Mouse (Mus musculus): ENCODE measurements around the gene Gm4969.
"Not testable (repeated sequence)": the region's sequence is repeated elsewhere in the genome, so short reads cannot be mapped to it uniquely, and the experiment has no call there.

Gene Gm4969

DNA sequence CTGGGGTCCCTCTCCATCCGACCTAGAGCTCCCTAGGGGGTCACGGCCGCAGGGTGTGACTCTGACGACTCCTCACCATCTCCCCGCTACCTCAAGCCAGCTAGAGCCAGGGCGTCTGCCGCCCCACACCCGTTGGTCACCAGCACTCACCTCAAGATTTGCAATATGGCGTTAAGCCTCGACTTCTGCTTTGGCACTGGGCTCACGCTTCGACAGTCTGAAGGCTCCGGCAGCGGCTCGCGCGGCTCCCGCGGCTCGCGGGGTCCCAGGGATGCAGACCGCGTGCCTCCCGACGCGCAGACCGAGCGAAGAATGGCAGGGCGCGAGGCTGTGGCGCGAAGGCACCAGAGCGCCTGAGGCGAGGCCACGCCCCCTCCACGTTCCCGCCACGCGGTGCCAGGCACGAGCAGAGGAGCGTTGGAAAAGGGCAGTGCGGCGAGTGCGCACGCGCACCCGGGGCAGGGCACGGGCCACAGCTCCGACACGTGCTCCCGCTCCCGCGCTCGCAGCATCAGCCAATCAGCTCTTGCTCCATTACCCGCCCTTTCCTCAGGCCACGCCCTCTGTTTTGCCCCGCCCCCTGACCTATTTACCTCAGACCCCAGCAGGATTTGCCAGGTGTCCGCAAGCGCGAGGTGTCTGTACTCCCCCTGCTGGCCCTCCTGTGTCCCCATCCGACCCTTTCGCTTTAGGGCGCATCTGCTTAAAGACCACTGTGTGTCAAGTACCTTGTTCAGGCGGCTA, at the start of gene Gm4969:
Gene Gm4969 (minus strand): TSS at position 341 of the 744 bp plus-strand sequence.
- DNase-seq (ENCODE audit: low read depth, low spot score), result peak; percentile 97

- DNase-seq (ENCODE audit: low read depth, low spot score), result no peak
Measured at GRCm38 (mm10) chr7:19166990-19167389, 48.8 kb upstream of the Gm4969 start.

DNA sequence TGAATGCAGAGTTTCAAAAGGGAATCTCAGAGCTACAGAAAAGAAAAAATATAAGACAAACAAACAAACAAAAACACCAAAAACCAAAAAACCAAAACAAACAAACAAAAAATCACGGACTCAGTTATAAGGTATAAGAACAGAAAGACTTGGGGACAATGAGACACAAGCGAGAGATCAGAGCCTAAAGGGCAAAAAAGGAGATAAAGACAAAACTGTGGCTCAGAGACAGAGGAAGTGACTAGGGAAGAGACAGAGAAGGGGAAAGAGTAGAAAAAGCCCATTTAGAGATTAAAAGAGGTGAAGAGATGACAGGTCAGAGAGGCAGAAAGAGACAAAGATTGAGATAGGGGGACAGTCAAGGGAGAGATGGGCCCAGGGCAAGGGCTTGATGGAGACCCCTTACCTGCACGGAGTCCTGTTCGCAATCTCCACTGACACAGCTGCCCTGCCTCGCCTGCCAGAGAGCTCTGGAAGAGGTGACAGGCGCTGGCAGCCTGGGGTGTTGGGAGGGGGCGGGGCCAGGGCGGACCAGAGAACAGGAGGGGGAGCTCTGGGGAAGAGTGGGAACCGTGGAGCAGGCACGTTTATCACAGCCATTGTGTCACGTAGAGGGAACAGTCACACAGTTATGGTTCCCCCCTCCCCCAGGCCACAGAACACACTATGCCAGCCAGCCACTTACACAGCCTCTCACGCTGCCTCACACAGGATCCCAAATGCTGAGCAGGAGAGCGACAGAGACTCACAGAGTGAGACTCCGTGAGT, 47.7 kb upstream of the Gm4969 start, which contains the start of gene Gipr:
Gene Gipr (minus strand): TSS at position 472 of the 768 bp plus-strand sequence.
- no peak for DNase-seq (ENCODE audit: low read depth, low spot score)

DNA sequence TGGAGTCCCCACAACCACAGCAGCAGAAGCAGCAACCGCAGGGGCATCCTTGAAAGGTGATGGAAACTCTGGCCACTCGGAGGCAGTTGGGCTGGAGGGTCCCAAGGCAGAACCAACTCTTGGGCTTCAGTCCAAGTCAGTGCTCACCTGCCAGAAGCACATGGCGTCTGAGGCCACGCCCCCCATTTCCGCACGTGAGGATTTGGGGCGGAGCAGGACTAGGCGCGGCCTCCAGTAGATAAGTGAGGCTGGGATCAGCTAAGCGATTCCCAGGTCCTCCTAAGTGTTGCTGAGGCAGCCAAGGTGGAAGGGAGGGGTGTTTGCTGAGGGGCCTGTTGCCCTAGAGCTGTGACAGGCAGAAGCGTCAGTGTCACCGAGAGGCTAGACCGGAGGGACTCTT, 46.8 kb upstream of the Gm4969 start:
- peak; percentile 83 for DNase-seq (ENCODE audit: low read depth, low spot score)

DNA sequence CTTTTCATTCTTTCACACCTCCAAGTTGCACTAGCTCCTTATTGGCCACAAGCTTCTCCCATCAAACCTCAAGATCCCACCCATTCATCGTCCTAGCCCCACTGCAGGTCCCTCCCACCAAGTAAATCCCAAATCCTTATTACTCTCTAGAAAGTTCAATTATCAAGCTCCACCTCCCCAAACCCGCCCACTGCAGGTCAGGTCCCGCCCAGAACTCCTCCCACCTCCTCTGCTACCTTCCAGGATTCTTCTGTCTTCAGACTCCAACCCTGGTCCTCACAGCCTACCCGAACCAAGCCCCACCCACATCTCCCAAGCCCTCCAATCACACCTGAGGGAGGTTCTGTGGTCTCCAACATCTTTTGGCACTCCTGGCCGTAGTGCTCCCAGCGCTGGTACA, 46.0 kb upstream of the Gm4969 start:
- peak; percentile 92 for DNase-seq (ENCODE audit: low read depth, low spot score)

GRCm38 (mm10) chr7:19163752-19164151, 45.6 kb upstream of the Gm4969 start:
- no peak for DNase-seq (ENCODE audit: low read depth, low spot score)

DNA sequence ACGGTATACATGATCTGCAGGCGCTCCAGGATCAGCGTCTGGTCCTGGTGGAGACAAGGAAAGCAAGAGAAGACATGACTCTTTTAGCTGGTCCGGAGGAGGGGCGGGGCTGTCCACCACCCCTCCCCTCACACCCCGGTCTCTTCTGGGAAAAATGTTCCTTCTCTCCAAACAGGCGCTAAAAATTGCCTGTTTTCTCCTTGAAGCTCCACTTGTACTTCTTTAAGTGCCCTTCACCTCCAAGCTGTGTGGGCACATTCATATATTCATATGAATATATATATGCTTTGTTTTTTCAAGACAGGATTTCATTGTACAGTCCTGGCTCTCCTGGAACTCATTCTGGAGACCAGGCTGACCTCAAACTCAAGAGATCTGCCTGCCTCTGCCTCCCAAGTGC, 44.8 kb upstream of the Gm4969 start:
- DNase-seq (ENCODE audit: low read depth, low spot score), result no peak

- DNase-seq (ENCODE audit: low read depth, low spot score), result peak; percentile 81
Measured at GRCm38 (mm10) chr7:19160115-19160514, 41.9 kb upstream of the Gm4969 start.

GRCm38 (mm10) chr7:19159411-19159810, 41.2 kb upstream of the Gm4969 start:
- no peak for DNase-seq (ENCODE audit: low read depth, low spot score)

GRCm38 (mm10) chr7:19158601-19159000, 40.4 kb upstream of the Gm4969 start:
- no peak for DNase-seq (ENCODE audit: low read depth, low spot score)

DNA sequence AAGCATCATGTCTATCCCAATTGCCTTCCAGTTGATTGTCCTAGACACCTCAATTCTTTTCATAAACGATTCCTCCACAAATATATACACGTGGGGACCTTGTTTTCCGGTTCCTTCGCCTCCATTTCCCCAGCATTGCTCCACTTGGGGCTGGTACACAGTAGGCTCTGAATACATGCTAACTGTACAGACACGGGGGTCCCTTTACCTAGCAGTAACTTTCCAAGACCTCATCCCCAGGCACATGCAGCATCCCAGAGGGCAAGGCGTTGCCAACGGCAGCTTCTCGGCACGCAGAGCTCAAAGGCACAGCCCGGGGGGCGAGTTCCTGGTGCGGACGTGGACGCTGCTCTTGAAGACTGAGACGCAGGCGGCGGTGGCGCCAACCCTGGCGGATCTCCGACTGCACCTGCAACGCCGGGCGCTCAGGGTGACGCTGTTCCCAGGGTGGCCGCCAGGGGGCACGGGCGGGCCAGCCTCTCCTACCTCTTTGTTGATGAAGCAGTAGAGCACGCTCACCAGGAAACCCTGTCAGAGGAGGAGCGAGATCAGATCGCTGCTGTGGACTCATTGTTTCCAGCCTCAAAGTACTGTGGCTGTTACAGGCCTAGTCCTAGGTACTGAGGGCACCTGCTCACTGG, 39.1 kb upstream of the Gm4969 start:
- DNase-seq (ENCODE audit: low read depth, low spot score), result peak; percentile 87

DNA sequence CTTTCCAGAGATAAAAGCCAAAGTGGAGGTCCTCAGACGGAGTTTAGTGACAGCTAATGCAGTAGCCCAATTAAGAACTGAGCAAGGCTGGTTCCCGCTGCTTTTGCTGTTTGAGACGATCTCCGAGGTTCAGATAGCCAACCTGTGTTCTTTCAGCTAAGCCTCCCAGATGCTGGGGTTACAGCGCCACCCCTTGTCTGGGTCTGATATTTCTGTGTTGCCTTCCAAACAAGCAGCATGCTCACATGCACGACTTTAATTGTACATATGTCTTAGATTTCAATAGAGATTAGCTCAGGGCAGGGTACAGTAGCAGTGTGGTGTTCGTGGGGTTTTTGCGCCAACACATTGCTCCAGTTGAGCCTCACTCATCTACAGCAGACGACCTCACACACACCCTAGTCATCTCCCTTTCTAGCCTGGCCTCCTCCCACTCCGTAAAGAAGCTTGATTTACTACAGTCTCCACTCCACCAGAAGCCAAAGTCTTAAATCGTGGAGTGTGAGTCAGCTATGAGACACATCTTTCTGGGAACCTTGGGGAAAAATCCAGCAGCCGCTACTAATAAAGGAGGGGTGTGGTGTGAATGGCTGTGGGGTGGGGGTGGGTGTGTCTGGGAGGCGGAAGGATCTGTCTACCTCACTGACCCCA, 37.8 kb upstream of the Gm4969 start:
- DNase-seq (ENCODE audit: low read depth, low spot score), result no peak

GRCm38 (mm10) chr7:19154796-19155195, 36.6 kb upstream of the Gm4969 start:
- DNase-seq (ENCODE audit: low read depth, low spot score), result no peak

DNA sequence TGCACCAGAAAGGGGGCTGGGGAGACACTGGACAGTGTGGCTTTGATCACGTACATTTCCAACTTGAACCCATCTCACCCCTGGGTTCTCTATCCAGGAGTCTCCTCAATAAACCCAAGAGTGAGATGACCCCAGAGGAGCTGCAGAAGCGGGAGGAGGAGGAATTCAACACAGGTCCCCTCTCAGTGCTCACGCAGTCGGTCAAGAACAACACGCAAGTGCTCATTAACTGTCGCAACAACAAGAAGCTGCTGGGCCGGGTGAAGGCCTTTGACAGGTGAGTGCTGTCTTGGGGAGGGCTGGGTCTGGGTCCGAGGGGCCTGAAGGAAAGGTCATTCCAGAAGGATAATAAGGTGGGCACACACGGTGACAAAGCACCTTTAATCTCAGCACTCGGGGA, 33.0 kb upstream of the Gm4969 start:
- not testable (repeated sequence) for DNase-seq (ENCODE audit: low read depth, low spot score)

GRCm38 (mm10) chr7:19149626-19150025, 31.5 kb upstream of the Gm4969 start, which contains the start of gene Snrpd2:
TSS of gene Snrpd2 (plus strand) at chr7:19149722.
- DNase-seq (ENCODE audit: low read depth, low spot score), result peak; percentile 96

DNA sequence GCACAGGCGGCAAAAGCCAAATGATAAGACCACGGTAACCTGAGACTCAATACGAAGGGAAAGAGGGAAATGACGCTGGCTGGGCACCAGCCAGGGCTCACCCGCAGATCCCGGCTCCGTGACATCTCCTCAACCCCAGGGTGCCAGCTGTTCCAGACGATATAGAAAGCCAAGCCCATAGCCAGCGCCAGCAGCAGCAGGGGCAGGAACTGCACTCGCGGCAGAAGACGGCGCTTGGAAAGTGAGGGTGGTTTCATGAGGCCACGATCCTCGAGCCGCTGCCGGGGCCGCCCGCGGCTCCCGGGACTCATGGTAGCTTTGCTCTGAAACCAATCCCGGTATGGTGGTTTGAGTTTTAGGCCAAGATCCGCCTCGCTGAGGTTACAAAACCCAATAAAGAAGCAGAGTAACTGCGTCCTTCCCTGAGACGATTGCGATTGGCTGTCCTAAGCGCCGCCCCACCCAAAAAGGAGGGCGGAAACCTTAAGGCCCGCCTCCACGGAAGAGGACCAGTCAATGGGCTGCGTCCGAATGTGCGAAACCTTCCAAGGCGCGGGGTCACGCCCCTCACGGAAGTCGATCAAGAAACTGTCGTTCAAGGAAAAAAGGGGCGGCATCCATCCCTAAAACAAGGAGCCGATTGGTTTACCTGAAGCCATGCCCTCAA, 30.8 kb upstream of the Gm4969 start, which contains the start of gene Qpctl:
Gene Qpctl (minus strand): TSS at position 417 of the 667 bp plus-strand sequence.
- DNase-seq (ENCODE audit: low read depth, low spot score), result peak; percentile 99

DNA sequence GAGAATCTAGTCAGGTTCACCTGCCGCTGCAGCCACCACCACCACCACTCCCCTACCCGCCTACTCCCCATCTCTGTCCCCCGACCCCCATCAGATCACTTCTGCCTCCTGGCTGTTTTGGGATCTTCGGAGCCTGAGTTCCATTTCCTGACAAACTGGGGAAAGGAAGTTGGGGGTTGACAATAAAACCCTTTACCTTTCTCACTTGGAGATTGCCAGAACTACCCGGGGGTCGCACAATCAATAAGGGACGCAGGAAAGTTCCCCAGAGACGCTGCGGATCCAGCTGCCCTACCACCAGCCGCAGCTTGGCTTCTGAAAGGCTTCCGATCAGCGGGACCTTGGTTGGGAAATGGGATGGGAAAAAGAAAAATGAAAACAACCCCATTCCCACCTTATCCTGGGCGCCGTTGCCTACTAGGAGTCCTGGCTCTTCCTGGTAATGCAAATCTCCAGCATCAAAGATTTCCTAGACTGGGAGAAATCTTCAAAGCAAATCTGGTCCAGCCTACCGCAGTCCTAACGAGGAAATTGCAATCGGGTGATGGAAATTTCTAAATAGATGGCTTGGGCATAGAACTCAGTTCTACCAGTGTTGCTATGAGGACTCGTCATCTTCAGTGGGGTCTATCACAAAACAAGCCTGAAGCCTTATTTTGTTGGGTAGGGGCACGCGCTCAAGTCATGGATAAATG, 30.2 kb upstream of the Gm4969 start:
- DNase-seq (ENCODE audit: low read depth, low spot score), result no peak

DNA sequence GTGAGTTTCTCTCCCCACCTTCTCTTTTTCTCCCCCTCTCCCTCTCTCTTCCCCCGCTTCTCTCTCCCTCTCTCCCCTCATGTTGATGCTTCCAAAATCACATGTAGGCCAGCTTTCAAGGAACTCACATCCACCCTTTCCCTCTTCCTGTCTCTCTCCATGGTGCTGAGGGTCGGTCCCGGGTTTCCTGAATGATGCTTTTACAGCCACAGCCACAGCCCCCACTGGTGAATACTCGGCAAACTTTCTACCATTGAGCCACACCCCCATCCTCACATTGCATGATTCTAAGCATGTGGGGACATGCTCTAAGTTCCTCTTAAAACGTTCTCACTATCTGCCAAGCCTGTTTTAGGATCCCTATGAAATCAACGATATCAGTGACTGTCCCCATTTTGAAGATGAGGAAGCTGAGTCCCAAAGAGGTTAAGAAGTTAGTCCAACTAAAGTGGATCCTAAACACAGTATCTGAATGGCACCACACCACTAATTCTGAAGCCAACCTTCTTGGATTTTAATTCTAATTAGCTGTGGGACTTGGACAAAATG, 29.4 kb upstream of the Gm4969 start:
- DNase-seq (ENCODE audit: low read depth, low spot score), result no peak

DNA sequence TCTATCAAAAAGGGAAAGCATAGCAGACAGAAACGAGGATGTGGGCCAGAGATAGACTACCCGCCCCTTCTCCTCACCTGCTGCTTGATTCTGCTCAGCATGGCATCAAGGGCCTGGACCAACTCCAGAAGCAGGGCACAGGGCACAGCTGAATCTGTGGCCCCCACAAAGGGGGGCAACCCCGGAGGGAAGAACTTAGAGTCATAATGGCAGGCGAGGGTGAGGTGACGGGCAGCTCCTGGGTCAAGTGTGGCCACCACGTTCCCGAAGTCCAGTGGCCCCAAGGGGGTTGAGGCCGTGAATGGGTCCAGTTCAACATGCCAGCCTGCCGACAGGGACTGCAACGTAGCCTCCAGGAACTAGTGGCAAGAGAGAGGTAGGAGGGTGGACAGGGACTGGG, 28.6 kb upstream of the Gm4969 start:
- no peak for DNase-seq (ENCODE audit: low read depth, low spot score)

GRCm38 (mm10) chr7:19137380-19137779, 19.2 kb upstream of the Gm4969 start:
- peak; percentile 76 for DNase-seq (ENCODE audit: low read depth, low spot score)

Measured in ES-CJ7 (cell line).